7 mouse cellular contexts compared by ENCODE assay signal in the genomic region with DNA sequence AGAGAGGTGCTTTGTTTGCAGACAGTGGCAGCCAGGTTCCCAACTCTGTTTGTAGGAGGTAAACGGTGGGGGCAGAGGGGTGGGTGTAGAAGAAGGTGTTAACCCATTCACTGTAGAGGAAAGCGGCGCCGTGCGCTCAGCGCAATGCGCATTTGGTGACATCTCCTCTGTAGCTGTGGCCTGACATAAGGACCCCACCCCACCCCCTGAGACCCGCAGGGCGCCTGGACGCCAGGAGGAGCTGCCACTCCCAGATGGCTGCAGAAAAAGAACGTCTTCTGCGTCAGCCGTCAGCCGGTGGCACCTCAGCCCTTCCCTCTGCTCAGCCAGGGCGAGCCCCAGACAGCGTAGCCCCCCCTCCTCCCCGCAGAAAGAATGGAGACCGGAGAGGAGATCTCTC. TPM values are rescaled to one million over a fixed set of nuclear protein-coding genes. Genes with fewer than 3 reads are reported as not detected.
DNase-seq lines count a peak whose midpoint lies in the region; ATAC-seq and TF ChIP-seq lines count a peak whose summit lies in the region.

No protein-coding gene starts in this region.

- no peak for DNase-seq in ES-E14 (ENCODE audit: low read depth, low spot score)
- DNase-seq in embryo, embryonic 11 days = peak; percentile 63
- peak; percentile 48 for DNase-seq in retina, embryonic 14.5 days (ENCODE audit: low spot score)
- DNase-seq in spleen, adult 18-20 months = no peak
- no peak for DNase-seq in left cerebral cortex, adult 8-10 months (ENCODE audit: low spot score in 2 of 2)

- in situ Hi-C loops in ES-E14 (cut with MboI; ENCODE audit: low sequenced_read_pairs in 2 of 2, unreplicated experiment in 2 of 2) = no loop called here

- no peaks in the 10 kb centered on the region for H3K9me3 ChIP-seq in ES-E14 (ENCODE audit: control insufficient read depth, insufficient read depth, low read depth, low read length)
- H3K9me3 ChIP-seq in heart, embryonic 15.5 days (replicated peaks) = no peaks in the 10 kb centered on the region
- H3K9me3 ChIP-seq in liver, embryonic 12.5 days (replicated peaks) = no peaks in the 10 kb centered on the region

- peak; percentile 53 for ATAC-seq in heart, embryonic 15.5 days (replicated peaks; ENCODE audit: insufficient number of reproducible peaks, insufficient read depth, low FRiP score, low read depth)
- ATAC-seq in liver, embryonic 12.5 days = no peak

- H3K27me3 ChIP-seq in heart, embryonic 15.5 days = no peaks in the 10 kb centered on the region
- H3K27me3 ChIP-seq in liver, embryonic 12.5 days (replicated peaks) = peaks cover 61% of the 10 kb centered on the region

- peak overlapping the region; percentile 88 for H3K4me2 ChIP-seq in heart, embryonic 15.5 days
- H3K4me2 ChIP-seq in liver, embryonic 12.5 days = peak overlapping the region; percentile 43

- peak overlapping the region; percentile 15 to 26; a peak in 3 of 4 replicates for H3K4me3 ChIP-seq in ES-E14 (ENCODE audit: insufficient read depth in 1 of 2, low read depth in 1 of 2, low read length in 2 of 2, poor library complexity in 1 of 2, severe bottlenecking in 1 of 2)
- H3K4me3 ChIP-seq in heart, embryonic 15.5 days = peak overlapping the region; percentile 50
- no peak overlapping the region for H3K4me3 ChIP-seq in liver, embryonic 12.5 days

- 4% methylated on average over 16 of the region's 18 CpGs for WGBS in heart, embryonic 15.5 days
- WGBS in liver, embryonic 12.5 days (ENCODE audit: insufficient replicate concordance) = 7% methylated on average over 17 of the region's 18 CpGs

- peaks cover 4 to 5% of the 10 kb centered on the region in 2 experiments; a peak in 2 of 4 replicates for H3K4me1 ChIP-seq in ES-E14 (ENCODE audit: control insufficient read depth in 2 of 2, insufficient read depth in 2 of 2, low read length in 2 of 2, poor library complexity in 1 of 2)
- H3K4me1 ChIP-seq in heart, embryonic 15.5 days (replicated peaks) = peaks cover 32% of the 10 kb centered on the region
- peaks cover 4% of the 10 kb centered on the region; the same call in 1 of the 2 replicates for H3K4me1 ChIP-seq in liver, embryonic 12.5 days

- peaks cover 11% of the 10 kb centered on the region for H3K36me3 ChIP-seq in ES-E14 (ENCODE audit: control insufficient read depth, insufficient read depth, low read length, poor library complexity, severe bottlenecking)
- no peaks in the 10 kb centered on the region for H3K36me3 ChIP-seq in heart, embryonic 15.5 days
- no peaks in the 10 kb centered on the region for H3K36me3 ChIP-seq in liver, embryonic 12.5 days

- H3K27ac ChIP-seq in ES-E14 (ENCODE audit: insufficient read depth, low read depth, low read length, poor library complexity, severe bottlenecking) = no peak overlapping the region
- H3K27ac ChIP-seq in heart, embryonic 15.5 days = no peak overlapping the region
- H3K27ac ChIP-seq in liver, embryonic 12.5 days = no peak overlapping the region

- H3K9ac ChIP-seq in ES-E14 (ENCODE audit: insufficient read depth, low read depth, low read length, poor library complexity, severe bottlenecking) = no peak overlapping the region
- peak overlapping the region; percentile 56 for H3K9ac ChIP-seq in heart, embryonic 15.5 days
- H3K9ac ChIP-seq in liver, embryonic 12.5 days = no peak overlapping the region

TF ChIP-seq in ES-E14, 5 proteins besides CTCF, POLR2A, EP300 and RAD21:
- TF ChIP-seq ZNF384 (IDR thresholded peaks at IDR 0.05; ENCODE audit: low read depth, low read length) (no peak), HCFC1 (IDR thresholded peaks at IDR 0.05; ENCODE audit: borderline replicate concordance, insufficient read depth, low read length) (no peak), ZC3H11A (IDR thresholded peaks at IDR 0.05; ENCODE audit: borderline replicate concordance, low read depth, low read length) (no peak), CHD2 (IDR thresholded peaks at IDR 0.05; ENCODE audit: low read depth, low read length) (no peak), MAFK (IDR thresholded peaks at IDR 0.05; ENCODE audit: insufficient read depth, low read depth, low read length) (no peak)

RNA-seq across cellular contexts. Expression of gene Socs2, which starts 18.5 kb away (rescaled TPM):
- total RNA-seq in ES-E14 (2012; rRNA removed) = 46.3 and 102 TPM in 2 replicates
- 43.1 and 47.8 TPM in 2 replicates for polyA plus RNA-seq in heart, embryonic 15.5 days (2015; fragmentation: Nextera tagmentation; extraction: Ambion mirVana)
- polyA plus RNA-seq in liver, embryonic 12.5 days (2016; fragmentation: Nextera tagmentation; extraction: Ambion mirVana) = 10.1 and 14.1 TPM in 2 replicates
- 10 to 100 TPM; 26.5 to 29.7 (median 27.7) TPM for total RNA-seq in left cerebral cortex, adult 8-10 months (2022)

Comparison
In these comparisons a context has a peak if more than half of its experiments do, and no peak if none do; other contexts are left out.
1. DNase-seq: peak in embryo, embryonic 11 days (single experiment) and retina, embryonic 14.5 days (single experiment); none in ES-E14 (single experiment), spleen, adult 18-20 months (0 of 2) and left cerebral cortex, adult 8-10 months (0 of 2).